In genomic region chr3:81242697-81243590, GRCm38 (mm10) we compare ENCODE assay signal across 11 mouse cellular contexts.
DNase-seq lines count a peak whose midpoint lies in the region; ATAC-seq and TF ChIP-seq lines count a peak whose summit lies in the region.
"Had no signal": no experiment of that assay in that cellular context is flagged by ENCODE, and none has a peak within 500 bp of the region (broad histone marks: within the 10 kb centered on the region; RNA-seq: fewer than 3 reads in every experiment).

No protein-coding gene starts in this region.

- no peak for TF ChIP-seq POLR2A in liver, adult 2 months (IDR thresholded peaks at IDR 0.05; ENCODE audit: extremely low read depth, insufficient read depth, low read length)

- DNase-seq in liver, adult 2 months (ENCODE audit: extremely low read depth, low read depth, low spot score) = peak; percentile 14
- DNase-seq in liver, embryonic 11.5 days (ENCODE audit: low spot score) = no peak
- DNase-seq in kidney, postnatal 0 days (ENCODE audit: low spot score) = peak; percentile 28
- DNase-seq in T-cell, adult 2 months (ENCODE audit: low spot score) = no peak
- DNase-seq in thymus, postnatal 4 days = no peak
- DNase-seq: cerebellum, postnatal 36 days had no signal

- no peaks in the 10 kb centered on the region for H3K4me1 ChIP-seq in liver, adult 2 months (ENCODE audit: control insufficient read depth, insufficient read depth, low read length)
- H3K4me1 ChIP-seq in liver, embryonic 11.5 days (replicated peaks; ENCODE audit: control insufficient read depth, insufficient read depth, low read length) = no peaks in the 10 kb centered on the region
- peaks cover 14% of the 10 kb centered on the region for H3K4me1 ChIP-seq in embryonic facial prominence, embryonic 13.5 days
- H3K4me1 ChIP-seq in kidney, postnatal 0 days (replicated peaks; ENCODE audit: insufficient read depth, low read length) = 0 out of 2 replicates have a peak, but pooled peaks cover 3% of the 10 kb centered on the region
- H3K4me1 ChIP-seq in stomach, embryonic 16.5 days (ENCODE audit: control insufficient read depth, insufficient read depth, low read length) = no peaks in the 10 kb centered on the region
- H3K4me1 ChIP-seq: lung, embryonic 15.5 days; midbrain, embryonic 13.5 days had no signal

- ATAC-seq in liver, embryonic 11.5 days (replicated peaks; ENCODE audit: low FRiP score) = no peak
- no peak for ATAC-seq in embryonic facial prominence, embryonic 13.5 days (ENCODE audit: insufficient number of reproducible peaks, insufficient read depth, low FRiP score, low TSS enrichment, low read depth)
- peak; percentile 52; the same call in 1 of the 2 replicates for ATAC-seq in kidney, postnatal 0 days (replicated peaks; ENCODE audit: low FRiP score, low read depth)
- peak; percentile 74 for ATAC-seq in stomach, embryonic 16.5 days (ENCODE audit: insufficient read depth, low FRiP score)
- ATAC-seq: forebrain, embryonic 14.5 days; midbrain, embryonic 13.5 days had no signal

- no peak for TF ChIP-seq CTCF in liver, adult 2 months (IDR thresholded peaks at IDR 0.05; ENCODE audit: low read depth, low read length)
- no peak for TF ChIP-seq CTCF in kidney, postnatal 0 days (IDR thresholded peaks at IDR 0.05; ENCODE audit: low read depth)

- H3K4me2 ChIP-seq in liver, embryonic 11.5 days = no peak overlapping the region
- no peak overlapping the region for H3K4me2 ChIP-seq in embryonic facial prominence, embryonic 13.5 days
- H3K4me2 ChIP-seq in kidney, postnatal 0 days (ENCODE audit: low read length) = no peak overlapping the region
- H3K4me2 ChIP-seq in stomach, embryonic 16.5 days (ENCODE audit: low read depth, low read length) = no peak overlapping the region
- H3K4me2 ChIP-seq: lung, embryonic 15.5 days; midbrain, embryonic 13.5 days had no signal

- no peak overlapping the region for H3K4me3 ChIP-seq in liver, adult 2 months (ENCODE audit: insufficient read depth, low read depth, low read length)
- H3K4me3 ChIP-seq in liver, embryonic 11.5 days (ENCODE audit: low read depth, low read length) = no peak overlapping the region
- H3K4me3 ChIP-seq in embryonic facial prominence, embryonic 13.5 days = no peak overlapping the region
- H3K4me3 ChIP-seq in kidney, postnatal 0 days (replicated peaks; ENCODE audit: low read depth, low read length) = no peak overlapping the region
- no peak overlapping the region for H3K4me3 ChIP-seq in stomach, embryonic 16.5 days (replicated peaks; ENCODE audit: low read length)
- H3K4me3 ChIP-seq: lung, embryonic 15.5 days; midbrain, embryonic 13.5 days had no signal

- no peak overlapping the region for H3K27ac ChIP-seq in liver, adult 2 months (replicated peaks; ENCODE audit: insufficient read depth, low read depth, low read length)
- H3K27ac ChIP-seq in liver, embryonic 11.5 days (ENCODE audit: low read depth, low read length) = no peak overlapping the region
- H3K27ac ChIP-seq in embryonic facial prominence, embryonic 13.5 days = 0 out of 2 replicates have a peak overlapping the region, but pooled peaks have one; percentile 14
- peak overlapping the region; percentile 65; the same call in 1 of the 2 replicates for H3K27ac ChIP-seq in kidney, postnatal 0 days
- H3K27ac ChIP-seq in stomach, embryonic 16.5 days (ENCODE audit: low read length) = peak overlapping the region; percentile 48; the same call in 1 of the 2 replicates
- H3K27ac ChIP-seq: lung, embryonic 15.5 days; midbrain, embryonic 13.5 days had no signal

- no peaks in the 10 kb centered on the region for H3K9me3 ChIP-seq in liver, embryonic 11.5 days (ENCODE audit: control insufficient read depth, low read length)
- H3K9me3 ChIP-seq in embryonic facial prominence, embryonic 13.5 days = no peaks in the 10 kb centered on the region
- no peaks in the 10 kb centered on the region for H3K9me3 ChIP-seq in kidney, postnatal 0 days (replicated peaks; ENCODE audit: low read length)
- no peaks in the 10 kb centered on the region for H3K9me3 ChIP-seq in stomach, embryonic 16.5 days (replicated peaks; ENCODE audit: control insufficient read depth, low read length)
- H3K9me3 ChIP-seq: lung, embryonic 15.5 days; midbrain, embryonic 13.5 days had no signal

- H3K79me2 ChIP-seq in liver, adult 2 months (ENCODE audit: control insufficient read depth, insufficient read depth, low read length) = no peaks in the 10 kb centered on the region

- no peaks in the 10 kb centered on the region for H3K36me3 ChIP-seq in liver, adult 2 months (ENCODE audit: control insufficient read depth, insufficient read depth, low read length)
- H3K36me3 ChIP-seq in liver, embryonic 11.5 days (ENCODE audit: control insufficient read depth, insufficient read depth, low read length) = no peaks in the 10 kb centered on the region
- no peaks in the 10 kb centered on the region for H3K36me3 ChIP-seq in embryonic facial prominence, embryonic 13.5 days
- no peaks in the 10 kb centered on the region for H3K36me3 ChIP-seq in kidney, postnatal 0 days (ENCODE audit: insufficient read depth, low read length)
- no peaks in the 10 kb centered on the region for H3K36me3 ChIP-seq in stomach, embryonic 16.5 days (ENCODE audit: control insufficient read depth, insufficient read depth, low read length)
- H3K36me3 ChIP-seq: lung, embryonic 15.5 days; midbrain, embryonic 13.5 days had no signal

- WGBS in liver, adult 2 months = 45% methylated on average over 7 of the region's 7 CpGs
- WGBS in liver, embryonic 11.5 days = 56% methylated on average over 7 of the region's 7 CpGs
- WGBS in embryonic facial prominence, embryonic 13.5 days = 9% methylated on average over 7 of the region's 7 CpGs
- 28% methylated on average over 7 of the region's 7 CpGs for WGBS in kidney, postnatal 0 days
- WGBS in stomach, embryonic 16.5 days = 27% methylated on average over 7 of the region's 7 CpGs

- H3K9ac ChIP-seq in liver, adult 2 months (ENCODE audit: low read depth, low read length) = no peak overlapping the region
- H3K9ac ChIP-seq in liver, embryonic 11.5 days (ENCODE audit: low read depth, low read length) = no peak overlapping the region
- H3K9ac ChIP-seq in embryonic facial prominence, embryonic 13.5 days = no peak overlapping the region
- H3K9ac ChIP-seq in kidney, postnatal 0 days (ENCODE audit: low read depth, low read length) = no peak overlapping the region
- H3K9ac ChIP-seq in stomach, embryonic 16.5 days (ENCODE audit: low read length) = no peak overlapping the region
- H3K9ac ChIP-seq: lung, embryonic 15.5 days; midbrain, embryonic 13.5 days had no signal

- no peaks in the 10 kb centered on the region for H3K27me3 ChIP-seq in liver, adult 2 months (ENCODE audit: control insufficient read depth, insufficient read depth, low read length)
- H3K27me3 ChIP-seq in liver, embryonic 11.5 days (replicated peaks; ENCODE audit: control insufficient read depth, insufficient read depth, low read length) = no peaks in the 10 kb centered on the region
- no peaks in the 10 kb centered on the region for H3K27me3 ChIP-seq in embryonic facial prominence, embryonic 13.5 days
- no peaks in the 10 kb centered on the region for H3K27me3 ChIP-seq in kidney, postnatal 0 days (ENCODE audit: insufficient read depth, low read length)
- no peaks in the 10 kb centered on the region for H3K27me3 ChIP-seq in stomach, embryonic 16.5 days (ENCODE audit: control insufficient read depth, insufficient read depth, low read length)
- H3K27me3 ChIP-seq: lung, embryonic 15.5 days; midbrain, embryonic 13.5 days had no signal

Comparison
In these comparisons a context has a peak if more than half of its experiments do, and no peak if none do; other contexts are left out.
1. DNase-seq: peak in liver, adult 2 months (single experiment) and kidney, postnatal 0 days (single experiment); none in liver, embryonic 11.5 days (single experiment), T-cell, adult 2 months (single experiment) and thymus, postnatal 4 days (single experiment).
2. H3K27ac ChIP-seq: peak in embryonic facial prominence, embryonic 13.5 days (single experiment), kidney, postnatal 0 days (single experiment) and stomach, embryonic 16.5 days (single experiment); none in liver, adult 2 months (single experiment) and liver, embryonic 11.5 days (single experiment).
3. ATAC-seq: peak in kidney, postnatal 0 days (single experiment) and stomach, embryonic 16.5 days (single experiment); none in liver, embryonic 11.5 days (single experiment) and embryonic facial prominence, embryonic 13.5 days (single experiment).